Mouse (Mus musculus): ENCODE data around the gene Rgs16. TPM values are rescaled to one million over a fixed set of nuclear protein-coding genes. Genes with fewer than 3 reads are reported as not detected.

Rgs16 gene
- total RNA-seq, 1 experiment, result 8.6 TPM

DNA sequence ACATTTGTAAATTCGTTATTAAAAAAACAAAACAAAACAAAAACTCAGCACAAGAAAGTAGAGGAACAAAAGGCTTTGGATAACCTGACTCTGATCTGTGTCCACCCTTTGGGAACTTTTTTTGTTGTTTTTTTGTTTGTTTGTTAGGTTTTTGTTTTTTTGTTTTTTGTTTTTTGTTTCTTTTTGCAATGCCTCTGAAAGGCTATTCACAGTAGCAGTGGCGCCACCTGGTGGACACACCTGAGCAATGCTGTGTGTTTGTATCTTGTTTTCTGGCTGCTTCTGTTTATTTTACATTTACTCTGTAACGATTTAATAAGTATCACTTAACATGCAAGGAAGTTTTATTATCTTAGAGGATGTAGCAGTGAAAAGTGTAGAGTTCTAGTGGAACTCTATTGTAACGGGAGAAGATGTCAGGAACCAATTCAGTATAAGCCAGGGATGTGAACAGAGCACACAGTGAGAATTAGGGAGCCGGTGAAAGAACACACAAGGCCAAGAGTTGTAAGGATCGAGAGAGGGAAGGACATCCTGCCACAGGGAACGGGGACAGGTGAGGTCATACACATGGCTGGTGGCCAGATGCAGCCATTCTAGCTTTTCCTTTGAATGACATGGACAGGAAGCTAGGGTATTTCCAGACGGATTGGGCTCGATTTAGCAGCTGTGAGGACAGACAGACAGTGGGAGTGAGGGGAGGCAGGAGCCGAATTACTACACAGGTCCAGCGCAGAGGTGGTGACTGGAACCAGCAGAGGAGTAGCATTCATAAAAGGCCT, 2.4 kb downstream of the Rgs16 start:
- Histone ChIP-seq H3K4me3 (ENCODE audit: insufficient read depth in 1 of 2, low read depth in 1 of 2, low read length in 2 of 2, poor library complexity in 1 of 2, severe bottlenecking in 1 of 2) (no peak overlapping the region), H3K9ac (ENCODE audit: insufficient read depth, low read depth, low read length, poor library complexity, severe bottlenecking) (no peak overlapping the region), H3K4me1 (ENCODE audit: control insufficient read depth in 2 of 2, insufficient read depth in 2 of 2, low read length in 2 of 2, poor library complexity in 1 of 2) (peaks cover 0 to 5% of the 10 kb centered on the region in 2 experiments; a peak in 1 of 4 replicates), H3K9me3 (ENCODE audit: control insufficient read depth, insufficient read depth, low read depth, low read length) (no peaks in the 10 kb centered on the region), H3K27ac (ENCODE audit: insufficient read depth, low read depth, low read length, poor library complexity, severe bottlenecking) (no peak overlapping the region), H3K36me3 (ENCODE audit: control insufficient read depth, insufficient read depth, low read length, poor library complexity, severe bottlenecking) (peaks cover 10% of the 10 kb centered on the region; the same call in 1 of the 2 replicates)
- TF ChIP-seq ZNF384 (IDR thresholded peaks at IDR 0.05; ENCODE audit: low read depth, low read length) (peak; percentile 52; the same call in 1 of the 2 replicates), ZC3H11A (IDR thresholded peaks at IDR 0.05; ENCODE audit: borderline replicate concordance, low read depth, low read length) (peak; percentile 95), MAFK (IDR thresholded peaks at IDR 0.05; ENCODE audit: insufficient read depth, low read depth, low read length) (no peak), CHD2 (IDR thresholded peaks at IDR 0.05; ENCODE audit: low read depth, low read length) (no peak), HCFC1 (IDR thresholded peaks at IDR 0.05; ENCODE audit: borderline replicate concordance, insufficient read depth, low read length) (no peak)
- in situ Hi-C loops (cut with MboI; ENCODE audit: low sequenced_read_pairs in 2 of 2, unreplicated experiment in 2 of 2), result no loop called here
- peak; percentile 44 for DNase-seq (ENCODE audit: low read depth, low spot score)

DNA sequence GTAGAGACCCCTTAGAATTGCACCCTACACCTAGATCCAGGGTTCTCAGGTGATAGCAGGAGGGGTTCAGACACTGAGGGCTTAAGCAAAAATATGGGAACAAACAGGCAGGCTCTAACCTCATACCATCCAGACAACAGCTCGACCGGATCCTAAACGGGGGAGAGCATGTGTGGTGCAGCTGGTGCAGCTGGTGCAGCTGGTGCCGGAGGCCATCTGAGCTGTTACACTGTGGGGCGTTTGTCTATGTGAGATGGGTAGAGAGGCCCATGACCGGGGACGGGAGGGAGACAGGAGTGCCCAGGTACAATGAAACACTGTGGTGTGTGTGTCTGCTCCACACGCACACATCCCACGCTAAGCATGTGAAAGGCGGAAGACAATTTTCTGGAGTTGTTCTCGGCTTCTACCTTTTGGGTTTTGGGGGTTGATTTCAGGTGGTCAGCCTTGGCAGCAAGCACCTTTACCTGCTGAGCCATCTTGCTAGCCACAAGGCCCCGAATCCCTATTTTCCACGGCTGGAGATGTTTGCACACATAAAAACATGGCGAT, 6.0 kb downstream of the Rgs16 start:
- Histone ChIP-seq H3K9ac (ENCODE audit: insufficient read depth, low read depth, low read length, poor library complexity, severe bottlenecking) (no peak overlapping the region), H3K4me1 (ENCODE audit: control insufficient read depth in 2 of 2, insufficient read depth in 2 of 2, low read length in 2 of 2, poor library complexity in 1 of 2) (peaks cover 0 to 5% of the 10 kb centered on the region in 2 experiments; a peak in 1 of 4 replicates), H3K4me3 (ENCODE audit: insufficient read depth in 1 of 2, low read depth in 1 of 2, low read length in 2 of 2, poor library complexity in 1 of 2, severe bottlenecking in 1 of 2) (no peak overlapping the region), H3K9me3 (ENCODE audit: control insufficient read depth, insufficient read depth, low read depth, low read length) (no peaks in the 10 kb centered on the region), H3K27ac (ENCODE audit: insufficient read depth, low read depth, low read length, poor library complexity, severe bottlenecking) (no peak overlapping the region), H3K36me3 (ENCODE audit: control insufficient read depth, insufficient read depth, low read length, poor library complexity, severe bottlenecking) (peaks cover 10% of the 10 kb centered on the region; the same call in 1 of the 2 replicates)
- DNase-seq (ENCODE audit: low read depth, low spot score), result no peak
- no peak for TF ChIP-seq ZNF384 (IDR thresholded peaks at IDR 0.05; ENCODE audit: low read depth, low read length)
- TF ChIP-seq ZC3H11A (IDR thresholded peaks at IDR 0.05; ENCODE audit: borderline replicate concordance, low read depth, low read length), result no peak
- TF ChIP-seq MAFK (IDR thresholded peaks at IDR 0.05; ENCODE audit: insufficient read depth, low read depth, low read length), result no peak
- TF ChIP-seq CHD2 (IDR thresholded peaks at IDR 0.05; ENCODE audit: low read depth, low read length), result no peak
- no peak for TF ChIP-seq HCFC1 (IDR thresholded peaks at IDR 0.05; ENCODE audit: borderline replicate concordance, insufficient read depth, low read length)
- in situ Hi-C loops (cut with MboI; ENCODE audit: low sequenced_read_pairs in 2 of 2, unreplicated experiment in 2 of 2), result loop anchor here (5.0 kb wide), 1 partner anchor 184 kb away; no protein-coding TSS in a partner anchor

DNA sequence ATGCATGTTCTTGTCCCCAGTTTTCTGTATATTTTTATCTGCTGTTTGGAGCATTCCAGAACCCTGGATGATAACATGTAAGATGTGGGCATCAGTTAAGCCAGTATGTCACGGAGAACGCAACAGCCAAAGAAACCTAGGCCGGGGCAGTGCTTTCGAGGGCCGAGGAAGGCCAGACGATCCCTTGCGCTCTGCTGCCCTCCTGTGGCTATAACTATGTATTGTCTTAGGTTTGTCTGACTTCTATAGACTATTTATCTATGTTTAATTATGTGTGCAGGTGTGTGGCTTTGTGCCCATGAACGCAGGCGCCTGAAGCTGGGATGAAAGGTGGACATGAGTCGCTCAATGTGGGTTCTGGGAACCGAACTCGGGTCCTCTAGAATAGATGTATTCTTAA, 6.6 kb downstream of the Rgs16 start:
- TF ChIP-seq CHD2 (IDR thresholded peaks at IDR 0.05; ENCODE audit: low read depth, low read length) (no peak), ZNF384 (IDR thresholded peaks at IDR 0.05; ENCODE audit: low read depth, low read length) (no peak), ZC3H11A (IDR thresholded peaks at IDR 0.05; ENCODE audit: borderline replicate concordance, low read depth, low read length) (peak; percentile 93; the same call in 1 of the 2 replicates), MAFK (IDR thresholded peaks at IDR 0.05; ENCODE audit: insufficient read depth, low read depth, low read length) (no peak), HCFC1 (IDR thresholded peaks at IDR 0.05; ENCODE audit: borderline replicate concordance, insufficient read depth, low read length) (0 out of 2 replicates have a peak, but pooled peaks have one; percentile 28)
- Histone ChIP-seq H3K27ac (ENCODE audit: insufficient read depth, low read depth, low read length, poor library complexity, severe bottlenecking) (no peak overlapping the region), H3K9me3 (ENCODE audit: control insufficient read depth, insufficient read depth, low read depth, low read length) (no peaks in the 10 kb centered on the region), H3K9ac (ENCODE audit: insufficient read depth, low read depth, low read length, poor library complexity, severe bottlenecking) (no peak overlapping the region), H3K36me3 (ENCODE audit: control insufficient read depth, insufficient read depth, low read length, poor library complexity, severe bottlenecking) (peaks cover 10% of the 10 kb centered on the region; the same call in 1 of the 2 replicates), H3K4me1 (ENCODE audit: control insufficient read depth in 2 of 2, insufficient read depth in 2 of 2, low read length in 2 of 2, poor library complexity in 1 of 2) (peaks cover 0 to 5% of the 10 kb centered on the region in 2 experiments; a peak in 1 of 4 replicates), H3K4me3 (ENCODE audit: insufficient read depth in 1 of 2, low read depth in 1 of 2, low read length in 2 of 2, poor library complexity in 1 of 2, severe bottlenecking in 1 of 2) (no peak overlapping the region)
- in situ Hi-C loops (cut with MboI; ENCODE audit: low sequenced_read_pairs in 2 of 2, unreplicated experiment in 2 of 2), result loop anchor here (5.0 kb wide), 1 partner anchor 184 kb away; no protein-coding TSS in a partner anchor
- peak; percentile 56 for DNase-seq (ENCODE audit: low read depth, low spot score)

DNA sequence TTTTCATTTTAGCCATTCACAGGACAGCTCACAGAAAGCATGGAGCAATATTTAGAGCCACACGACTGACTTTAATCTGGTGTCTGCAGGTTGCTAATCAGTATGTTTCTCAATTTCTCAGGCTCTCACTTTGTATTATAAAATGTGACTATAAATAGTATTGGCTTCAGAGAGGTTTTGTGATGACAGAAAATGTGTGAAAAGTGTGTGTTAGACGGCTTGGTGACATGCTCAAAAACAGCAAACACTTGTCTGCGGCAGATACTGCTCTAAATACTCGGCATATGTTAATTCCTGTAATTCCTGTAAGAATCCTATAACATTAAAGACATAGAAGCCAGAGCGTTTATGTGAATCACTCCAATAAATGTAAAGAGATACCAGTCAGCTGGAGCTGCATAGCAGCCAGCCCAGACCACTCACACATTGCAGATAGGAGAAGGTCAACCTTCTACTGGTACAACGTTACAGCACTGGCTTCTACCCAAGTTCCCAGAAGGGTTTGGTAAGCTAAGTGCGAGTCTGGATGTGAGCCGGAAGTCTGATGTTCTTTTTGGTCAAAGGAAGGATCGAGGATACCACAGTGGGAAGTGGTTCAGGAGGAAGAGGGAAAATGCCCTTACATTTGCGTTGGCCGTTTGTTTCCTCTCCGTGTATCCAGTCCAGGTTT, 7.8 kb downstream of the Rgs16 start:
- TF ChIP-seq ZC3H11A (IDR thresholded peaks at IDR 0.05; ENCODE audit: borderline replicate concordance, low read depth, low read length) (no peak), ZNF384 (IDR thresholded peaks at IDR 0.05; ENCODE audit: low read depth, low read length) (no peak), CHD2 (IDR thresholded peaks at IDR 0.05; ENCODE audit: low read depth, low read length) (no peak), HCFC1 (IDR thresholded peaks at IDR 0.05; ENCODE audit: borderline replicate concordance, insufficient read depth, low read length) (no peak)
- in situ Hi-C loops (cut with MboI; ENCODE audit: low sequenced_read_pairs in 2 of 2, unreplicated experiment in 2 of 2), result loop anchor here (5.0 kb wide), 1 partner anchor 186 kb away; no protein-coding TSS in a partner anchor
- Histone ChIP-seq H3K36me3 (ENCODE audit: control insufficient read depth, insufficient read depth, low read length, poor library complexity, severe bottlenecking) (peaks cover 8% of the 10 kb centered on the region; the same call in 1 of the 2 replicates), H3K4me3 (ENCODE audit: insufficient read depth in 1 of 2, low read depth in 1 of 2, low read length in 2 of 2, poor library complexity in 1 of 2, severe bottlenecking in 1 of 2) (no peak overlapping the region), H3K9me3 (ENCODE audit: control insufficient read depth, insufficient read depth, low read depth, low read length) (no peaks in the 10 kb centered on the region), H3K9ac (ENCODE audit: insufficient read depth, low read depth, low read length, poor library complexity, severe bottlenecking) (no peak overlapping the region), H3K27ac (ENCODE audit: insufficient read depth, low read depth, low read length, poor library complexity, severe bottlenecking) (no peak overlapping the region), H3K4me1 (ENCODE audit: control insufficient read depth in 2 of 2, insufficient read depth in 2 of 2, low read length in 2 of 2, poor library complexity in 1 of 2) (peaks cover 0 to 5% of the 10 kb centered on the region in 2 experiments; a peak in 1 of 4 replicates)
- DNase-seq (ENCODE audit: low read depth, low spot score), result no peak

All from ES-E14 (cell line).